Mouse (Mus musculus) v-Abl transformed pro-B cells (cell line): Measurements from ENCODE around the gene Hap1.

Source experiments
- in situ Hi-C, 2 experiments: fragments of 400-800 bp; cut with MboI; formaldehyde crosslinking; loops; one replicate each; pipeline ENCODE4 v1.15.1; 2025; ENCODE audit not compliant: unreplicated experiment in 2 of 2

Hap1 gene

GRCm38 (mm10) chr11:100320701-100321410, 35.1 kb downstream of the Hap1 start:
- in situ Hi-C loops = loop anchor here in 1 of 2 experiments (25.0 kb wide), 1 partner anchor 1609 kb away; the partner anchor contains the start of gene Csf3

- in situ Hi-C loops = loop anchor here in 1 of 2 experiments (25.0 kb wide), 1 partner anchor 1608 kb away; the partner anchor contains the start of gene Csf3
Measured at GRCm38 (mm10) chr11:100320172-100320630, 35.7 kb downstream of the Hap1 start.

GRCm38 (mm10) chr11:100319492-100320171, 36.3 kb downstream of the Hap1 start, which contains the start of gene Eif1:
Gene Eif1, plus strand, starts transcription at chr11:100319885.
- in situ Hi-C loops = loop anchor here in 1 of 2 experiments (25.0 kb wide), 1 partner anchor 1607 kb away; the partner anchor contains the start of gene Csf3

GRCm38 (mm10) chr11:100318529-100319451, 37.1 kb downstream of the Hap1 start:
- in situ Hi-C loops = loop anchor here in 1 of 2 experiments (25.0 kb wide), 1 partner anchor 1606 kb away; the partner anchor contains the start of gene Csf3

- in situ Hi-C loops = loop anchor here in 1 of 2 experiments (25.0 kb wide), 1 partner anchor 1606 kb away; the partner anchor contains the start of gene Csf3
Measured at GRCm38 (mm10) chr11:100317826-100318380, 38.0 kb downstream of the Hap1 start.

GRCm38 (mm10) chr11:100315439-100315838, 40.5 kb downstream of the Hap1 start:
- in situ Hi-C loops = loop anchor here in 1 of 2 experiments (25.0 kb wide), 1 partner anchor 1603 kb away; the partner anchor contains the start of gene Csf3

GRCm38 (mm10) chr11:100313424-100313823, 42.5 kb downstream of the Hap1 start:
- in situ Hi-C loops = loop anchor here in 1 of 2 experiments (25.0 kb wide), 1 partner anchor 1601 kb away; the partner anchor contains the start of gene Csf3

GRCm38 (mm10) chr11:100312096-100312679, 43.7 kb downstream of the Hap1 start:
- in situ Hi-C loops = loop anchor here in 1 of 2 experiments (25.0 kb wide), 1 partner anchor 1600 kb away; the partner anchor contains the start of gene Csf3

GRCm38 (mm10) chr11:100311656-100312055, 44.3 kb downstream of the Hap1 start:
- in situ Hi-C loops = loop anchor here in 1 of 2 experiments (25.0 kb wide), 1 partner anchor 1599 kb away; the partner anchor contains the start of gene Csf3

- in situ Hi-C loops = loop anchor here in 1 of 2 experiments (25.0 kb wide), 1 partner anchor 1596 kb away; the partner anchor contains the start of gene Csf3
Measured at GRCm38 (mm10) chr11:100308672-100309071, 47.3 kb downstream of the Hap1 start.

GRCm38 (mm10) chr11:100307900-100308299, 48.0 kb downstream of the Hap1 start:
- in situ Hi-C loops = loop anchor here in 1 of 2 experiments (25.0 kb wide), 1 partner anchor 1596 kb away; the partner anchor contains the start of gene Csf3

GRCm38 (mm10) chr11:100301292-100301691, 54.6 kb downstream of the Hap1 start:
- in situ Hi-C loops = loop anchor here in 1 of 2 experiments (25.0 kb wide), 1 partner anchor 1589 kb away; the partner anchor contains the start of gene Csf3

GRCm38 (mm10) chr11:100300293-100300692, 55.6 kb downstream of the Hap1 start:
- in situ Hi-C loops = loop anchor here in 1 of 2 experiments (25.0 kb wide), 1 partner anchor 1588 kb away; the partner anchor contains the start of gene Csf3

GRCm38 (mm10) chr11:100298274-100299036, 57.5 kb downstream of the Hap1 start:
- in situ Hi-C loops = loop anchor here (5.0 to 25.0 kb wide), 4 partner anchors 836 to 1311 kb away; partner anchors contain the start of gene Gjd3 (in 2 of the 2)

- in situ Hi-C loops = loop anchor here (5.0 to 25.0 kb wide), 4 partner anchors 836 to 1310 kb away; partner anchors contain the start of gene Gjd3 (in 2 of the 2)
Measured at GRCm38 (mm10) chr11:100297801-100298200, 58.1 kb downstream of the Hap1 start.
